Mouse (Mus musculus): ENCODE measurements around the gene Tmem254b. TPM values are rescaled to one million over a fixed set of nuclear protein-coding genes. Genes with fewer than 3 reads are reported as not detected.

The Tmem254b gene
- 30.4 and 35.8 TPM in 2 replicates for polyA plus RNA-seq (2015; fragmentation: Nextera tagmentation; extraction: Ambion mirVana)

DNA sequence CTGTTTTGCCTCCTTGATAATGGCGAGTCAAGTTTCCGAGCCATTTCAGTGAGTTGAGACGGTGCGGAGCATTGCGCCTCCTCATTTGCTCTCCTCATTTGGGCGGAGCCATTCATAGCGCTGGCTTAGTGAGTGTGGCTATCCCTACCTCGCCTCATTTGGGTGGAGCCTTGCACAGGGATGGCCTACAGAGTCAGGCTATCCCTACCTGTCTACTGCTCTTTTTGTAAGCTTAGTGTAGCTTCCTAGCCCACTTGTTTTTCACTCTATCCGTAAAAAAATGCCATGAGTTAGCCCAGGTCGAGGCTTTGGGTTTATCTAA is at the start of gene Tmem254b:
Gene Tmem254b, minus strand, starts transcription at position 116 of the 322 bp plus-strand sequence.

GRCm38 (mm10) chr14:26182380-26182779 is 24.5 kb downstream of the Tmem254b start, which contains the start of gene Plac9b:
Gene Plac9b (minus strand): TSS chr14:26182480.

Other genes starting within 250 kb of the Tmem254b start
- 1.3 and 2.0 TPM in 2 replicates for gene Duxbl1, start 228.5 kb downstream of the Tmem254b start, polyA plus RNA-seq (2015; fragmentation: Nextera tagmentation; extraction: Ambion mirVana)
- 146 and 171 TPM in 2 replicates for gene Gm9780, start 164.3 kb downstream of the Tmem254b start, polyA plus RNA-seq (2015; fragmentation: Nextera tagmentation; extraction: Ambion mirVana)
- 55.7 and 56.5 TPM in 2 replicates for gene Tmem254c, start 139.7 kb downstream of the Tmem254b start, polyA plus RNA-seq (2015; fragmentation: Nextera tagmentation; extraction: Ambion mirVana)
- not detected in 2 replicates for gene Cphx2, start 125.5 kb downstream of the Tmem254b start, polyA plus RNA-seq (2015; fragmentation: Nextera tagmentation; extraction: Ambion mirVana)
- gene Cphx3, start 124.7 kb downstream of the Tmem254b start, polyA plus RNA-seq (2015; fragmentation: Nextera tagmentation; extraction: Ambion mirVana): not detected in 2 replicates
- gene Duxbl2, start 88.7 kb downstream of the Tmem254b start, polyA plus RNA-seq (2015; fragmentation: Nextera tagmentation; extraction: Ambion mirVana): 1.4 TPM in 2 replicates
- 135 and 174 TPM in 2 replicates for gene Plac9b, start 24.6 kb downstream of the Tmem254b start, polyA plus RNA-seq (2015; fragmentation: Nextera tagmentation; extraction: Ambion mirVana)
- gene Duxbl3, start 50.9 kb upstream of the Tmem254b start, polyA plus RNA-seq (2015; fragmentation: Nextera tagmentation; extraction: Ambion mirVana): 0.44 and 0.53 TPM in 2 replicates